Mouse (Mus musculus) MEL (cell line): ENCODE data around the gene Gripap1. TPM values are rescaled to one million over a fixed set of nuclear protein-coding genes. Genes with fewer than 3 reads are reported as not detected.

ENCODE experiments used
- DNase-seq: peaks from one replicate; pipeline ENCODE4 v3.0.0; 2011; ENCODE audit warnings: low read depth, low spot score
- H3K27ac ChIP-seq: 2 replicates; pipeline ENCODE4 v1.5.1; 2012; ENCODE audit warnings: low read depth, mild to moderate bottlenecking, control low read depth, low read length, moderate library complexity; ENCODE audit not compliant: control insufficient read depth
- H3K27me3 ChIP-seq, 2 experiments: fragments of 150-350 bp in 1 of 2; sonication (generic) in 1 of 2; 2 replicates each; pipeline ENCODE4 v1.6.1; 2012; ENCODE audit warnings: low read length in 2 of 2, mild to moderate bottlenecking in 2 of 2, improper control_type of control experiment in 1 of 2, moderate library complexity in 1 of 2; ENCODE audit not compliant: insufficient read depth in 2 of 2, control insufficient read depth in 1 of 2
- H3K36me3 ChIP-seq, 2 experiments: 2 replicates each; pipeline ENCODE4 v1.6.1; 2012 to 2014; ENCODE audit warnings: low read length in 2 of 2, improper control_type of control experiment in 1 of 2, inconsistent platforms in 1 of 2, mild to moderate bottlenecking in 1 of 2; ENCODE audit not compliant: insufficient read depth in 2 of 2, control insufficient read depth in 1 of 2
- H3K4me1 ChIP-seq, 2 experiments: fragments of 150-350 bp in 1 of 2; sonication (generic) in 1 of 2; 2 replicates each; pipeline ENCODE4 v1.6.1; 2012; ENCODE audit warnings: low read length in 2 of 2, improper control_type of control experiment in 1 of 2, mild to moderate bottlenecking in 1 of 2; ENCODE audit not compliant: insufficient read depth in 2 of 2, control insufficient read depth in 1 of 2
- H3K4me3 ChIP-seq, 2 experiments: fragments of 150-350 bp in 1 of 2; sonication (generic) in 1 of 2; 2 replicates each; pipeline ENCODE4 v1.5.1; 2012; ENCODE audit warnings: low read depth in 2 of 2, low read length in 2 of 2, mild to moderate bottlenecking in 2 of 2, moderate library complexity in 2 of 2, control low read depth in 1 of 2, improper control_type of control experiment in 1 of 2; ENCODE audit not compliant: control insufficient read depth in 1 of 2, insufficient read depth in 1 of 2
- H3K79me2 ChIP-seq: 2 replicates; pipeline ENCODE4 v1.6.1; 2012; ENCODE audit warnings: mild to moderate bottlenecking, low read length, moderate library complexity; ENCODE audit not compliant: control insufficient read depth, poor library complexity, insufficient read depth
- H3K9ac ChIP-seq: 2 replicates; pipeline ENCODE4 v1.6.1; 2012; ENCODE audit warnings: low read depth, mild to moderate bottlenecking, control low read depth, low read length, moderate library complexity; ENCODE audit not compliant: control insufficient read depth, poor library complexity, severe bottlenecking
- H3K9me3 ChIP-seq: fragments of 150-350 bp; sonication (generic); replicated peaks from 2 replicates; pipeline ENCODE4 v1.6.1; 2012; ENCODE audit warnings: mild to moderate bottlenecking, low read length, improper control_type of control experiment, moderate library complexity; ENCODE audit not compliant: insufficient read depth
- BHLHE40 ChIP-seq: IDR thresholded peaks from 2 replicates; pipeline ENCODE4 v1.6.1; 2012; ENCODE audit warnings: low read depth, mild to moderate bottlenecking, inconsistent platforms, low read length, improper control_type of control experiment, borderline replicate concordance
- EP300 ChIP-seq, 2 experiments: IDR thresholded peaks; 2 replicates each; pipeline ENCODE4 v1.6.1; 2011; ENCODE audit warnings: improper control_type of control experiment in 2 of 2, low read length in 2 of 2, low read depth in 1 of 2, mild to moderate bottlenecking in 1 of 2
- ETS1 ChIP-seq: IDR thresholded peaks from 2 replicates; pipeline ENCODE4 v1.6.1; 2012; ENCODE audit warnings: low read depth, mild to moderate bottlenecking, inconsistent platforms, low read length, improper control_type of control experiment, moderate library complexity
- GATA1 ChIP-seq: IDR thresholded peaks from 2 replicates; pipeline ENCODE4 v1.6.1; 2011; ENCODE audit warnings: low read depth, low read length, improper control_type of control experiment
- HCFC1 ChIP-seq: IDR thresholded peaks from 2 replicates; pipeline ENCODE4 v1.6.1; 2012; ENCODE audit warnings: low read depth, mild to moderate bottlenecking, inconsistent platforms, low read length, improper control_type of control experiment, moderate library complexity
- MAX ChIP-seq: IDR thresholded peaks from 2 replicates; pipeline ENCODE4 v1.6.1; 2011; ENCODE audit warnings: low read length, improper control_type of control experiment
- MXI1 ChIP-seq: IDR thresholded peaks from 2 replicates; pipeline ENCODE4 v1.6.1; 2011; ENCODE audit warnings: mild to moderate bottlenecking, low read depth, low read length, improper control_type of control experiment
- MYB ChIP-seq: IDR thresholded peaks from 2 replicates; pipeline ENCODE4 v1.6.1; 2011; ENCODE audit warnings: mild to moderate bottlenecking, low read depth, low read length, improper control_type of control experiment
- MYC ChIP-seq: IDR thresholded peaks from 2 replicates; pipeline ENCODE4 v1.6.1; 2011; ENCODE audit warnings: low read depth, mild to moderate bottlenecking, low read length, improper control_type of control experiment, moderate library complexity
- NELFE ChIP-seq: IDR thresholded peaks from 2 replicates; pipeline ENCODE4 v1.6.1; 2011; ENCODE audit warnings: low read depth, low read length, improper control_type of control experiment
- POLR2A ChIP-seq, 2 experiments: IDR thresholded peaks; 2 replicates each; pipeline ENCODE4 v1.6.1; 2011 to 2012; ENCODE audit warnings: low read length in 2 of 2, mild to moderate bottlenecking in 2 of 2, control low read depth in 1 of 2, improper control_type of control experiment in 1 of 2, low read depth in 1 of 2, moderate library complexity in 1 of 2; ENCODE audit not compliant: control insufficient read depth in 1 of 2, insufficient read depth in 1 of 2, poor library complexity in 1 of 2
- POLR2AphosphoS2 ChIP-seq: IDR thresholded peaks from 2 replicates; pipeline ENCODE4 v1.6.1; 2011; ENCODE audit warnings: low read length, improper control_type of control experiment
- RCOR1 ChIP-seq: IDR thresholded peaks from 2 replicates; pipeline ENCODE4 v1.6.1; 2012; ENCODE audit warnings: low read depth, mild to moderate bottlenecking, inconsistent platforms, low read length, improper control_type of control experiment
- SIN3A ChIP-seq: IDR thresholded peaks from 2 replicates; pipeline ENCODE4 v1.6.1; 2012; ENCODE audit warnings: low read length, improper control_type of control experiment, inconsistent platforms
- TAL1 ChIP-seq: IDR thresholded peaks from 2 replicates; pipeline ENCODE4 v1.6.1; 2012; ENCODE audit warnings: mild to moderate bottlenecking, inconsistent platforms, low read length, moderate library complexity, mixed read lengths
- TBP ChIP-seq: IDR thresholded peaks from 2 replicates; pipeline ENCODE4 v1.8.0; 2011; ENCODE audit warnings: low read depth, low read length, improper control_type of control experiment
- TCF12 ChIP-seq: IDR thresholded peaks from 2 replicates; pipeline ENCODE4 v1.6.1; 2014; ENCODE audit warnings: low read depth, mild to moderate bottlenecking, inconsistent platforms, low read length, improper control_type of control experiment, moderate library complexity
- USF2 ChIP-seq, 2 experiments: IDR thresholded peaks; 2 replicates each; pipeline ENCODE4 v1.6.1; 2011 to 2012; ENCODE audit warnings: improper control_type of control experiment in 2 of 2, low read length in 2 of 2, borderline replicate concordance in 1 of 2, inconsistent platforms in 1 of 2, low read depth in 1 of 2, mild to moderate bottlenecking in 1 of 2; ENCODE audit not compliant: insufficient read depth in 1 of 2
- ZC3H11A ChIP-seq: IDR thresholded peaks from 2 replicates; pipeline ENCODE4 v1.6.1; 2012; ENCODE audit warnings: low read depth, mild to moderate bottlenecking, inconsistent platforms, low read length, improper control_type of control experiment
- ZNF384 ChIP-seq: IDR thresholded peaks from 2 replicates; pipeline ENCODE4 v1.6.1; 2012; ENCODE audit warnings: low read depth, mild to moderate bottlenecking, inconsistent platforms, low read length, improper control_type of control experiment
- polyA plus RNA-seq, 2 experiments: library from polyadenylated mRNA; stranded (reverse) in 1 of 2; unstranded in 1 of 2; fragments of >175 nt in 1 of 2; fragments of >200 nt in 1 of 2; gene quantifications; 2 replicates each; pipeline versions ENCODE4 v1.2.1 to v1.2.4; 2012; ENCODE audit warnings: low replicate concordance in 2 of 2, low read depth in 1 of 2; ENCODE audit not compliant: insufficient read length in 2 of 2, insufficient read depth in 1 of 2, missing spikeins in 1 of 2
- total RNA-seq: library from RNA; depleted of rRNA; stranded (reverse); fragments of 300-350 nt; gene quantifications from 2 replicates; pipeline ENCODE4 v1.2.3, GENCODE M21; 2012

Gripap1 gene
- total and polyA plus RNA-seq, 3 experiments, result 40.5 to 244 (median 84.6) TPM

DNA sequence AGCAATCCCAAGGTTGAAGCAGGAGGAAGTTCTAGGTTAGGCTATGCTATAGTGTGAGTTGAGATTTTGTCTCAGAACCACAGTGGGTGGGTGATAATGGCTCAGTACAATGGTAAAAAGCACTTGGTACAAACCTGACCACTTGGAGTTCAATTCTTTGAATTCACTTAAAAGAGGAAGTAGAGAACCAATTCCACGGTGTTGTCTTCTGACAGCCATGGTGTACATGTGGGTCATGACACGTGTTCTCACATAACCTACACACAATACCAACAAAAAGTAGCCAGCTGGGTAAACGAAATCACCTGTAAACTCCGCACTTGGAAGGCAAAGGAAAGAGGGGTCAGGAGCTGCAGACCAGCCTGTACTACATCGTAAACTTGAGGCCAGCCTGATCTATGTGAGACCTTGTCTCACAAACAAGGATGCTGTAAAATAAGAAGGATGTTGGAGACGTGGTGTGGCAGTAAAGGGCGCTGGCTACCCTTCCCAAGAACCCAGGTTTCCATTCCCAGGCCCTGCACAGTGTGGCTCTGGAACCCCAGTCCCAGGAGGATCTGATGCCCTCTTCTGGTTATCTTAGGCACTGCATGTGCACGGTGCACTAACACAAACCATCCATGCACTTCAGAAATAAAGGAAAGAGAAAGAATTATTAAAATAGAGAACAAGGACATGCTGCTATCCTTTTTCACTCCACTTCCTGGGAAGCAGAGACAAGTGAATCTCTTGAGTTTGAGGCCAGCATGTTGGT lies 13.1 kb upstream of the Gripap1 start (continued):
- peak; percentile 25; the same call in 1 of the 2 replicates for TF ChIP-seq TCF12
- TF ChIP-seq GATA1, result 0 out of 2 replicates have a peak, but pooled peaks have one; percentile 2
- TF ChIP-seq MAX, result peak; percentile 97
- peak; percentile 98 for TF ChIP-seq MYC
- no peak for TF ChIP-seq USF2 (IDR thresholded peaks at IDR 0.05; ENCODE audit: borderline replicate concordance in 1 of 2, insufficient read depth in 1 of 2, low read depth in 1 of 2, low read length in 2 of 2)
- peak in 1 of 2 experiments; percentile 42; a peak in 1 of 4 replicates for TF ChIP-seq POLR2A (IDR thresholded peaks at IDR 0.05; ENCODE audit: control insufficient read depth in 1 of 2, insufficient read depth in 1 of 2, low read depth in 1 of 2, low read length in 2 of 2, poor library complexity in 1 of 2)
- TF ChIP-seq, all 39 proteins: peak for 18

DNA sequence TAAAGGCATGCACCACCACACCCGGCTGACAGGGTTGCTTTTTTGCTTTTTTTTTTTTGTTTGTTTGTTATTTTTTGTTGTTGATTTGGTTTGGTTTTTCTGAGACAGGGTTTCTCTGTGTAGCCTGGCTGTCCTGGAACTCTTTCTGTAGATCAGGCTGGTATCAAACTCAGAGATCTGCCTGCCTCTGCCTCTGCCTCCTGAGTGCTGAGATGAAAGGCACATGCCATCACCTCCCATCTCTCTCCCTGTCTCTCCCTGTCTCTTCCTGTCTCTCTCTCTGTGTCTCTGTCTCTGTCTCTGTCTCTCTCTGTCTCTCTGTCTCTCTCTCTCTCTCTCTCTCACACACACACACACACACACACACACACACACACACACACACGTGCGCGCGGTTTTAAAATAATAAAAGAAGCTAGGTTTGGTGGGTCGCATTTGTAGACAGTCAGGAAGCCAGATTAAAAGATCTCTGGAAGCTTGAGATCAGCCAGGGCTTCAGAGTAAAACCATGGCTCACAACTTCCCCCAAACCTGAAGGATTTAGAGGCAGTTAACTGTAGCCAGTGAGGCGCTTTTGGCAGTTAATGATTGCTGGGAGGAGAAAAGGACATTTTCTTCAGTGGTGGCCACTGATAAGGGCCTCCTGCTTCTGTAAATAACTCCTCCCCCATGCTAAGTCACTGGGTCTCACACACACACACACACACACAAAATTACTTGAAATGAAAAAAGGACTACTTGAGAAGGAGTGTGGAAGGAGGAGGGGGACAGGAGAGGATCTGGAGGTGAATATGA lies 10.9 kb upstream of the Gripap1 start:
- TF ChIP-seq BHLHE40 (peak; percentile 84), ZC3H11A (no peak), TCF12 (peak; percentile 92), POLR2AphosphoS2 (no peak; the same call in 1 of the 2 replicates), HCFC1 (peak; percentile 61; the same call in 1 of the 2 replicates), MAX (no peak), EP300 (IDR thresholded peaks at IDR 0.05; ENCODE audit: low read depth in 1 of 2, low read length in 2 of 2) (peak; percentile 96 to 98), ZNF384 (no peak), MYB (peak; percentile 100), TBP (peak; percentile 47), USF2 (IDR thresholded peaks at IDR 0.05; ENCODE audit: borderline replicate concordance in 1 of 2, insufficient read depth in 1 of 2, low read depth in 1 of 2, low read length in 2 of 2) (no peak), MYC (peak; percentile 43; the same call in 1 of the 2 replicates), ETS1 (peak; percentile 87), TAL1 (peak; percentile 73), MXI1 (peak; percentile 13), RCOR1 (peak; percentile 73), GATA1 (peak; percentile 94), NELFE (peak; percentile 48), SIN3A (peak; percentile 81)
- peaks cover 0 to 42% of the 10 kb centered on the region in 2 experiments; a peak in 2 of 4 replicates for H3K36me3 ChIP-seq
- H3K27me3 ChIP-seq, result no peaks in the 10 kb centered on the region
- DNase-seq, result peak; percentile 95
- H3K27ac ChIP-seq, result peak overlapping the region; percentile 92
- H3K79me2 ChIP-seq, result no peaks in the 10 kb centered on the region; the same call in 1 of the 2 replicates
- H3K9ac ChIP-seq, result peak overlapping the region; percentile 61
- peaks cover 18 to 36% of the 10 kb centered on the region in 2 experiments for H3K4me1 ChIP-seq
- H3K9me3 ChIP-seq, result no peaks in the 10 kb centered on the region
- peak overlapping the region; percentile 1 to 6; a peak in 2 of 4 replicates for H3K4me3 ChIP-seq
